Mouse (Mus musculus): Measurements from ENCODE around the gene Eef1g.

The Eef1g gene

GRCm38 (mm10) chr19:8966590-8967372 is at the start of gene Eef1g:
Gene Eef1g (plus strand): TSS chr19:8967041.
- ATAC-seq (ENCODE audit: low TSS enrichment), result peak; percentile 94

DNA sequence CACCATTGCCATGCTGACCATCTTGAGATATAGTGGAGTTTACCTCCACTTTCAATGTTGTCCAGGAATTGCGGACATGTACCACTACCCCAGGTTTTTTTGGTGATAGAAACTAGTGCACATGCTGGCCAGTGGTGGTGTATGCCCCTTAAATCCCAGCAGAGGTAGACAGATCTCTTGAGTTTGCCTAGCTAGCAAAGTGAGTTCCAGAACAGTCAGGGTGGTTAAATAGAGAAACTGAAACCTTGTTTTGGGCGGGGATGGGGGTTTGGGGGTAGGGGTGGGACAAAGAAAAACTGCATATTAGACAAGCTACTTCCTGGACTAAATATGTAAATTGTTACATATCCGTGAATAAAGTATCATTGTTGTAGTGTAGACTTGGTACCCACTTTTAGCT is 47.8 kb upstream of the Eef1g start:
- ATAC-seq (ENCODE audit: low TSS enrichment), result no peak

GRCm38 (mm10) chr19:8919684-8920072 is 47.2 kb upstream of the Eef1g start:
- ATAC-seq (ENCODE audit: low TSS enrichment), result no peak

- peak; percentile 98 for ATAC-seq (ENCODE audit: low TSS enrichment)
Observed at GRCm38 (mm10) chr19:8920073-8920736, 46.6 kb upstream of the Eef1g start, which contains the start of gene B3gat3. Gene B3gat3 (plus strand): TSS chr19:8920374.

DNA sequence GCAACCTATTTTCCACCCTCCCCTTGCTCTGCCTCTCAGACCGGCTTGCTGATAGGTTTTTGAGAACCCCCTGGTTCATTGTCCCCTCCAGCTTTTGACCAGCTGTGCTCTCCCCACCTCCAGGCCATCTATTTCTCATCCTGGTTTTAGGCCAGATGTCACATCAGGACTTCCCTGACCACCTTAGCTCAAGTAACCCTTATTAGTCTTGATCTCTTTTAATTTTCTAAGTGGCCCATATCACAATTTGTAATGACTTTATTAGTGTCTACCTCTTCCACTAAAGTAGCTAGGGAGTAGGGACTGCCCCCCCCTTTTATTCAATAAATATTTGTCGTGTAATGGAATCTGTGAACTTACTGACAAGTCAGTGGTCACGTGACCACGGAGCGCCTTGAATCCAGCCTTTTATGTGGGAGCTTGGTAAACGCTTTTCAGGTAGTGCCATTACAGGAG is 46.0 kb upstream of the Eef1g start:
- peak; percentile 14; the same call in 1 of the 2 replicates for ATAC-seq (ENCODE audit: low TSS enrichment)

DNA sequence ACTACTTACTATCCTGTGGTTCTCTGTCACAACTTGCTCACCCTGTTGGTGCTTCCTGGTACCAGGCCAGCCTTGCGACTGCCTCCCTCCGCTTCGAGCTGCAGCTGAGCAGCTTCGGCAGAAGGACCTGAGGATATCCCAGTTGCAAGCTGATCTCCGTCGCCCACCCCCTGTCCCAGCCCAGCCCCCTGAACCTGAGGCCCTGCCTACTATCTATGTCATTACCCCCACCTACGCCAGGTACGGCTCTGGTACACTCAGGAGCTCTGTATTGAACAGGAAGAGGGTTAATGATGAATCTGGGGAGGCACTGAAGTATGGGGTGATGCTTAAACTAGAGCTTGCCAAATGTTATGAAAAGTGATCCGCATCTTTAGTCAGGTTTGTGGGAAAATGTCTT is 45.1 kb upstream of the Eef1g start:
- no peak for ATAC-seq (ENCODE audit: low TSS enrichment)

- peak; percentile 10; the same call in 1 of the 2 replicates for ATAC-seq (ENCODE audit: low TSS enrichment)
Observed at GRCm38 (mm10) chr19:8926766-8927165, 40.1 kb upstream of the Eef1g start.

- peak; percentile 55; the same call in 1 of the 2 replicates for ATAC-seq (ENCODE audit: low TSS enrichment)
Observed at GRCm38 (mm10) chr19:8927891-8928525, 38.8 kb upstream of the Eef1g start.

DNA sequence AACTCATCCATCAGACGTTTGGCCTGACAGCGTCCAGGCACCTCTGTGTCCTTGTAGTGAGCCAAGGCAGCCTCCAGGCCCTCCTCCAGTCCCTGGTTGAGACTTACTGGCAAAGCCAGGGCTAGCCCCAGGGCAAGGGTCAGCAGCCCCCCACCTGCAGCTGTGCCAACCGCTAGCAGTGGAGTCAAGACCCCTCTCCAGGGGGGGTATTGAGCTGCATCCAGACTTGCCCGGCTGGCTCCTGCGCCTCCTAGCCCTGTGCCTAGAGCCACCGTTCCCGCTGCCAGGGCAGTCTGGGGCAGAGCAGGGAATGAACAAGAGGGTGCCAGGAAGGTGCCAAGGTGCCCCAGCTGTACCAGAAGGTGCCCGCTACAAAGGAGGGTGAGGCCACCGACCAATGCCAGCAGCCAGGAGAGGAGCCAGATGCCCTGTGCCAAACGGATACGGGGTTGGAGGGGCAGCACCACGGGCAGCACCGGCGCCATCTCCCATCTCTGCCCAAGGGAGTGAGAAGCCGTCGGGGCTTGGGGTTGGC is 38.1 kb upstream of the Eef1g start:
- ATAC-seq (ENCODE audit: low TSS enrichment), result no peak

GRCm38 (mm10) chr19:8929224-8930088 is 37.4 kb upstream of the Eef1g start, which contains the start of the genes Rom1 and Eml3:
Gene Rom1 (minus strand): TSS chr19:8929356.
Gene Eml3 (plus strand): TSS chr19:8929552.
- ATAC-seq (ENCODE audit: low TSS enrichment), result peak; percentile 25

- ATAC-seq (ENCODE audit: low TSS enrichment), result no peak
Observed at GRCm38 (mm10) chr19:8930117-8930516, 36.7 kb upstream of the Eef1g start.

- no peak for ATAC-seq (ENCODE audit: low TSS enrichment)
Observed at GRCm38 (mm10) chr19:8930771-8931170, 36.1 kb upstream of the Eef1g start.

- no peak for ATAC-seq (ENCODE audit: low TSS enrichment)
Observed at GRCm38 (mm10) chr19:8936736-8937135, 30.1 kb upstream of the Eef1g start.

- ATAC-seq (ENCODE audit: low TSS enrichment), result no peak
Observed at GRCm38 (mm10) chr19:8940526-8941133, 26.2 kb upstream of the Eef1g start.

GRCm38 (mm10) chr19:8941136-8941514 is 25.7 kb upstream of the Eef1g start:
- ATAC-seq (ENCODE audit: low TSS enrichment), result no peak

DNA sequence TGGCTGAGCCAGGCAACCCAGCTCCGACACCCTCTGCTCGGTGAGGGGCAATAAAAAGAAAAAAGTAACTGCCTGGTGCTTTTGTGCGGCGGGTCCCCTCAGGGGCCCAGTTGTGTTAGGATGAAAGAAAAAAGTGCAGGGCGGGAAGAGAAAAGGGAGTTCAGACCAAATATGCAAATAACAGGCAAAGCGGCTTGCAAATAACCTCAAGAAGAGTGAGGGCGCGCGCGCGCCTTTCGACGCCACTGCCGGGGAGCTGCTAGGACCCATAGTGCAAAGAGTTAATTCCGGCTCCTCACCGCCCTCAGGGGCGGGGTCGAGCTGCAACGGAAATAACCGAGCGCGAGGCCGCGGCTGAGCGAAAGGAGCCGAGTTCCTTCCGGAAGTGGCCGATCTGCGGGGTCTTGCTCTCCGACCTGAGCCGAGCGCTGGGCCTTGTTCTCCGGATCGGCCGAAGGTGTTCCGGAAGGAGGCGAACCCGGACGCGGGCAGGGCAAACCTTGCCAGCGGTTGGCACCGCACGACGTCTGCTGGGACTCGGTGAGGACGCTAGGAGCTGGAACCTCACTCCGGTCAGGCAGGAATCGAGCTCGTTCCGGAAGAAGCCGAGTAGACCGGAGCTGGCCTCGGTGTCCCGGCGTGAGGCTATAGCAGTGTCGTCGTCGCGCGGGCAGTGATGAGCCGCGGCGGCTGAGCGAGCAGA is 25.2 kb upstream of the Eef1g start, which contains the start of gene Mta2:
Gene Mta2, plus strand, starts transcription at position 361 of the 703 bp plus-strand sequence.
- ATAC-seq (ENCODE audit: low TSS enrichment), result peak; percentile 92

DNA sequence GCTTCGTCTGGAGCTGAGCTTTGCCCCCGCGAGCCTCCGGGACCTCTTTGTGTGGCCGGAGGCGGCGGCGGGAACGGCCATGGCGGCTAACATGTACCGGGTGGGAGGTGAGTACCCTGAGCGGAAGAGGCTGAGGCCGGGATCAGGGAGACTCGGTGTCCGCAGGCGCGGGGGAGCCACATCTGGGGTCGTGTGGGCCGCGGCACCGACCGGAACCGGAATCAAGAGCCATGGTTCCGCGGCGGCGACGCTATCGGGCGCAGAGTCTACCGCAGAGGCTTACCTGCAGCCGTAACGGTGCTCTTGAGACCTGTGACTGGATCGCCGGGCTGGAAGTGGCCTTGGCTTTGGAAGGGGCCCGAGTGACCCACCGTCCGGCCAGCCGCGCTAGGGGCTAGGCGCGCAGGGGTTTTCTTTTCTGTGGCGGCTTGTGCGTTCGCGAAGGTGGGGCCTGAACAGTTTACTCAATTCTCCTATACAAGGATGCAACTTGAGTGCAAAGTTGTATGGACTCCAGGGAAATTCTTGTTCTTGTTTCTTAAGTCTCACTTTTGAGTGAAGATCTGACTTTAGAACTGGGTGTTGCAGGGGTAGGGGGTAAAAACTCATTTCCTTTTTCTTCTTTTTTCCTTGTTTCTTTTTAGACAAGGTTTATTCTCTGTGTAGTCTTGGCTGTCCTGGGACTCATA is 24.4 kb upstream of the Eef1g start:
- peak; percentile 45 for ATAC-seq (ENCODE audit: low TSS enrichment)

- no peak for ATAC-seq (ENCODE audit: low TSS enrichment)
Observed at GRCm38 (mm10) chr19:8943047-8943446, 23.8 kb upstream of the Eef1g start.

GRCm38 (mm10) chr19:8944062-8944461 is 22.8 kb upstream of the Eef1g start:
- ATAC-seq (ENCODE audit: low TSS enrichment), result no peak

All from frontal cortex, adult (tissue).